Mouse (Mus musculus): ENCODE results near the gene Vwc2.

Gene Vwc2

GRCm38 (mm10) chr11:11113576-11114233 lies at the start of gene Vwc2:
TSS of gene Vwc2 (plus strand) at chr11:11114223.
- DNase-seq (ENCODE audit: low spot score) = no peak

- DNase-seq (ENCODE audit: low spot score) = no peak
These were observed 25.8 kb upstream of the Vwc2 start for GRCm38 (mm10) chr11:11088162-11088756.

GRCm38 (mm10) chr11:11097606-11098005 lies 16.4 kb upstream of the Vwc2 start:
- DNase-seq (ENCODE audit: low spot score) = no peak

DNA sequence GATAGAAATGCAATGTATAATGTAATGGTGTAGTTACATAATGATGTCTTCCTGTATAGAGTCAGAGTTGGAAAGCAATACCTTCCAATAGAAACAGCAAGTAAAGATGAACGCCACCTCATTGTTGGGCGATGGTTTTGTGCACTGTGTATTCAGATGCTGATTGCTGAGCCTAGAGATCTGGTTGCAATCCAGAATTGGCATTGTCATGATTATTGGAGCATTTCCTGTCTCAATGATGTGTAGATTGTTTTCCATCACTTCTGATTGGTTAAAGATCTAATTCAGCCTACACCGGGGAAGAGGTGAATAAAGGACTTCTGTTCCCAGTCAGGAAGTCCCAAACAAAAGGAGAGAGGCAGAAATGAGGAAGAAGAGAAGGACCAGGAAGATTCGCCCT lies 15.7 kb upstream of the Vwc2 start:
- DNase-seq (ENCODE audit: low spot score) = no peak

GRCm38 (mm10) chr11:11099011-11099410 lies 15.0 kb upstream of the Vwc2 start:
- no peak for DNase-seq (ENCODE audit: low spot score)

DNA sequence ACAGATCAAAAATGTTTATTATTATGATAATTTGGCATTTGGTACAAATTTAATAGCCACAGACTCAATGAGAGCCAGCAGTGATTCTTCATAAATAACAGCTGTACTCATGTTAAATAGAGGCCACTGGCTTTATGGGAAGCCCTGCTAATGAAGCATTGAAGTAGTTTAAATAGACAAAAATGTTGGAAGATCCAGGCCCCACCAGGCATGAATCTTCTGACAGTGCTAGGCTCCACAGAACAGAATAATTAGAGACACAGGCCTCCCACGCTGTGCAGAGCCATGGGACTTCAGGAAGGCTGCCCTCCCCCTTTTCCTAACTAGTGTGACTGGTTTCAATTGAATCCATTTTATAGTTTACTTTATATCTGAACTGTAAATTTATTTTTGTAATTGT lies 11.8 kb upstream of the Vwc2 start:
- DNase-seq (ENCODE audit: low spot score) = no peak

DNA sequence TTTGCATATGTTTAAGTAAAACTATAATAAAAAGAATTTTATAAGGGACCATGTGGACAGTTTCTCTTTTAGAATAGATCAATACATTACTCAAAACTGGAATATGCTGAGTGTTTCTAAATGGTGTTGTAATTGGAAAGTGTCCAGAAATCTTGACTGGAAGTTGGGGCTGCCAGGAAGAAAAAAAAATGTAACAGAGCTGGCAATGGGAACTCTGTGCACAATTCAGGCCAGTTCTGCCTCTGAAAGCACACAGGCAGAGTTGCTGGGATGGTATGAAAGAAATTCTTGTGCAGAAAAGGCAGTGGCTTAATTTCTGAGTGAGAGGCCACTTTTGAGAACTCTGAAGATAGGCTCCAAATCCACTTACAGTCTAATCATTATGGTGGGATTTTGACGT lies 11.4 kb upstream of the Vwc2 start:
- no peak for DNase-seq (ENCODE audit: low spot score)

DNA sequence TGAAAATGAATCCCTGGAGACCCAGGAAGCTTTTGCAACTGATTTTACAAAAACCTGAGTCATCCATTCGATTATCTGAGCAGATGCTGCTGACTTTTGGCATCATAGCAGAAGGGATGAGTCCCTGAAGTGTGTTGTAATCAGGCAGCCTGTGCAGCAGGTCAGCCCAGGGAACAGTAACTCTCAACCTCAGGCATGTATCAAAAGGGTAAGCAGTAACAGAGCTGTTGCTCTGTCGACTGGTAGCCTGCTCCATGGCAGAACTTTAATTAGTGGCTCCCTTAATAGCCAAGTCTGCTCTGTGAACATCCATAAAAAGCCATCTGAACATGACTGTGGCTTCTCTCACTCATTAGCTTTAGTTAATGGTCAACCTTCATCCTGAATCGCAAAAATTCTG lies 5.1 kb upstream of the Vwc2 start:
- no peak for DNase-seq (ENCODE audit: low spot score)

DNA sequence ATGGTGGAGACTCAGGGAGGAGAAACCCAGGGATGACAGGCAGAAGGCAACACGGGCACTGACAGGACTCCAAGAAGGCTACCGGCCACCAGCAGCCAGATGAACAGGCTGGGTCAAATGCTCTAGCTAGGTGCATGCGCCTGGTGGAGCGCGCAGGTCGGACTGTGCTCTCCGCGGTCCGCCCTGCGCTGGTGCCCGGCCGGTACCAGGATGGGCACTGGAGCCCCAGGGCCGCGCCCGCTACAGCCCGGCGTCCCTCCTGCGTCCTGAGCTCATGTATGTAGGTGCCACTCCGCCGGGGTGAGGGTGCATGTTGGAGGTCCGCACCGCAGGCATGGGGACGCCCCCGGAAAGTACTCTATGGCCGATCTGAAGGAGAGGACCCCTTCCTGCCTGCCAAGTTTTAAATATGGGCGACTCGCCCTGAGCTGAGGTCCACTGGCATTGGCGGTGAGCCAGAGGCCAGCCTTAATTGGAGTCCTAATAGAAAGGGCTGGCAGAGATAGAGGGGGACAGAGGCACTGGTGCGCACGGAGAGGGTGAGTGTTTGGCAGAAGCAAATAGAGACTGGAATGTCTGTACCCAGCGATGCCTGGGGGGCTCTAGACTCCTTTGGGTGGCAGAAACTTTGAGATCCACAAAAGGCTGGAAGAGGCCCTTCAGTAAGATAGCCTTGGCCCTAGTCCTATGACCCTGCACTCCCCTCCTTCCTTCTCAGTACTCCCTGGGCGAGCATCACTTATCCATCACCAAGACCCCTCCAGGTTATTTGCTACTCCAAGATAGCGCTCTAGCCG lies 409 bp downstream of the Vwc2 start:
- peak; percentile 41 for DNase-seq (ENCODE audit: low spot score)

DNA sequence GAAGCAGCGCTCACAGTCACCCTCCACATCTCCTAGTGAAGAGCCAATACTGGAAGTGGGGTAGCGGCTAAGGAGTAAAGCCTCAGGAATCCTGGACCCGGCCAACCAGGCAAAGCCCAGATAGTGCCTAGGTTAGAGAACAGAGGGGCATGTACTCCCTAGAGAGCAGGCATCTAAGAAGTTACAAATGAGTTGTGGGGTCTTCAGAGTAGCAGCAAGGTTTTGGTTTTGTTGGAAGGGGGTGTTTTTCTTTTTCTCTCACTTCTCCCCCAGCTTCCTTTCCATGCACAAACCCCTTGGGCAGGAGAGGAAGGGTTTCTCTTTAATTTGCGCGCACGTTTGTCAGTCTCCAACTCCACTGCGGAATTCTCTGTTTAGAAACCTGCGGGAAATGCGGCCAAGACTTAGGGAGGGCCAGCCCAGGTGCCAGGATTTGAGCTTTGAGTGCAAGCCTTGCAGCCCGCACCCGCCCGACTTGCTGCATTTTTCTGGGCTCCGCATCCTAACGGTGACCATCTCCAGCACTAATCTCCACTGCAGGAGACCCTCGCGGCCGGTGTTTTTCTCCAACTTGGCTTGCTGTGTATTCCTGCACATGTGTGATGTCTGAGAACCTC lies 1.1 kb downstream of the Vwc2 start:
- no peak for DNase-seq (ENCODE audit: low spot score)

GRCm38 (mm10) chr11:11115648-11116590 lies 1.9 kb downstream of the Vwc2 start:
- peak; percentile 42 for DNase-seq (ENCODE audit: low spot score)

DNA sequence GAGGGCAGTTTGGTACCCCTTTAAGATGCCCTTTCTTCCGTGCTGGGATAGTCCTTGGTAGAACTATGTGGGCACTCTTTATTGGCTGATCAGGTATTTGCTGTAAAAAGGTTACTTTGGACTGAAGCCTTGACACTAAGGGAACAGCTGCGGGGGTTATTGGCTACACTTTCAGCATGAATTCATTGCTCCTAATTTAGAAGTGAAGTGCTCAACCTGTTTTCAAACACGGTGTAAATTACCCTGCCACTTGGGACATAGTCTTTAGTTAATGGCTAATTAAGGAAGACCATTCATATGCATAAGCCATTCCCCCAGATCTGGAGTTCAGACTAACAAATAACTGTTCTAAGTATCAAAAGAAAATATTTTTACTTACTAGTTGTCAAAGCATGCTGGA lies 2.7 kb downstream of the Vwc2 start:
- no peak for DNase-seq (ENCODE audit: low spot score)

GRCm38 (mm10) chr11:11122866-11123265 lies 8.8 kb downstream of the Vwc2 start:
- DNase-seq (ENCODE audit: low spot score) = no peak

- peak; percentile 54 for DNase-seq (ENCODE audit: low spot score)
These were observed 17.5 kb downstream of the Vwc2 start for GRCm38 (mm10) chr11:11131414-11132077.

- no peak for DNase-seq (ENCODE audit: low spot score)
These were observed 26.6 kb downstream of the Vwc2 start for GRCm38 (mm10) chr11:11140622-11141021.

DNA sequence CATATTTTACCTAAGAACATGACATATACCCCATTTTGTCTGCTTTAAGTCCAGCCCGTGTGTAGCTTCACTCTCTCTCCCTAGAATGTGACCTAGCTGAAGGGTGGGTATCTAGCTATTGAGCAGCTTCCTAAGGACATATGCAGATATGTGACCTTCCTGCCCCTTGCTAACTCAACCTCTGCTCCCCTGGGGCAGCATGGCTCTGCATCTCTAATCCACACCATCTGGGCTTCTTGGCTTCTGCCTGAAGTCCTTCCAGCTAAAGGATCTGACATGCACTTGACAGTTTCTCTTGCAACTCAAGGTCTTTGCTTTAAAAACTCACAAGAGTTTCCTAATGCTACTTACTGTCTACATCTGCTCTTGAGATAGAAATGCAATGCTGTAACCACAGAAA lies 38.7 kb downstream of the Vwc2 start:
- DNase-seq (ENCODE audit: low spot score) = no peak

DNA sequence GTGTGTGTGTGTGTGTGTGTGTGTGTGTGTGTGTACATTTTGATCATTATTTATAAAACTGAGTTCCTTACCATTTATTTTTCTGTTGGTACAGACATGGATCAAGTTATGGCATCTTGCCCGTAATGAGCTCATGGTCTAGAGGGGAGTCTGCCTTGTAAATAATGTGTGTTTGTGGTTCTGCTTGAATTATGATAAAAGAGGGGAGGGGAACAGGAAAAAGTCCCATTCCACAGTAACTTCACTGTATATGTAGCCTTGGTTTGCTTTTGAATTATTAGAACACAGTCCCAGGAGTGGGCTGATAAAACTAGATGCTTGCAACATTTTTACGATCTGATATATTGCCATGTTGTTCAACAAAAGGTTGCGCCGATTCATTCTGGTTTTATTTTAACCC lies 57.4 kb downstream of the Vwc2 start:
- DNase-seq (ENCODE audit: low spot score) = no peak

- DNase-seq (ENCODE audit: low spot score) = no peak
These were observed 61.2 kb downstream of the Vwc2 start for GRCm38 (mm10) chr11:11175259-11175658.

DNA sequence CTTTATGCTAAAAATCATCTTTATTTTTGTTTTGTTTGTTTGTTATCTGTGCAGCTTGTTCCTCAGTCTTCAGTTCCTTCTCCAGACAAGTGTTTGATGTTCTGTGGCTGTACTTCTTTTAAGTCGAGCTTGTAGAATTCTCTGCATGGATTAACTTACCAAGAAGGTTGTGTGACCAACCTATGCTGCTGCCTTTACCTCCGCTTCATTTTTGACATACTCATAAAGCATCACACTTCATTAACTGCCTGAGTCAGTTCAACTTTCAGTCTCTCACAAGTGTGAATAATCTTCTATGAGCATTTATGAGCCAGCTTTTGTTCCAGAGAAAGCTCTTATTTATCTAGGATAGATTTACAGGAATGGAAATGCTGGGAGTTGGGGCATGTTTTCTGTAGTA lies 68.7 kb downstream of the Vwc2 start:
- DNase-seq (ENCODE audit: low spot score) = no peak

DNA sequence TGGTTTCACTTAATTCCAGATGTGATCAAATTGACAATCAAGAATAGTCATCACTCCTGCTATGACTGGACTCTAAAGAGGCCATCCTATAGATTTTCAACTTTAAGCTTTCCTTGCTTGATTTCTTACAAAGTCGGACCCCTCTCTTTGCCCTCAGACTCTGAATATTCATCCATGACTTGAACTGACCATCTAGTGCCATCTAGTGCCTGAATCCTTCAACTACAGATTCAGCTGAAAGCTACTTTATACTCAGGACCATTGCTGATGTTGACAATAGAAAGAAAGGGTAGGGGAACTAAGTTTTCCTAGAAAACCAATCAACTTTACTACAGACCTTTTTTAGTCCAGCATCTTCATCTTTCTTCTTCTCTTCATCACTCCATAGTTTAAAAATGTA lies 109.1 kb downstream of the Vwc2 start:
- DNase-seq (ENCODE audit: low spot score) = no peak

DNA sequence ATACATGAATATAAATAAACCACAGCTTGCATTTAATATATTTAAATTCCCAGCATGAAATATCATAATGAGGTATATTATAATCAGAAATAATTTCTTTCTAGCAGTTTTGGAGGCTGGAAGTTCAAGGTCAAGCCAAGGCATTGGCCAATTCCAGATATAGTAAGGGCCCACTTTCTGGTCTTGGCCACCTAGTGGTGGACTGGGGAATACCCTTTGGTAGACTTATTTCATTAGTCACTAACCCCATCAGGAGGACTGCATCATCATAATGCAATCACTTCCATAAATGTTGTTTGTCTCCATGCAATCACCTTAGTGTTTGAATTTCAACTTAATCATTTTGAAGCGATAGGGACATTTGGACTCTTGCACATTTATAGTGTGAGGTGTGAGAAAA lies 125.3 kb downstream of the Vwc2 start:
- peak; percentile 39 for DNase-seq (ENCODE audit: low spot score)

Data from testis, postnatal 10 days (tissue).